25 mouse cellular contexts compared by ENCODE assay signal in the genomic region with DNA sequence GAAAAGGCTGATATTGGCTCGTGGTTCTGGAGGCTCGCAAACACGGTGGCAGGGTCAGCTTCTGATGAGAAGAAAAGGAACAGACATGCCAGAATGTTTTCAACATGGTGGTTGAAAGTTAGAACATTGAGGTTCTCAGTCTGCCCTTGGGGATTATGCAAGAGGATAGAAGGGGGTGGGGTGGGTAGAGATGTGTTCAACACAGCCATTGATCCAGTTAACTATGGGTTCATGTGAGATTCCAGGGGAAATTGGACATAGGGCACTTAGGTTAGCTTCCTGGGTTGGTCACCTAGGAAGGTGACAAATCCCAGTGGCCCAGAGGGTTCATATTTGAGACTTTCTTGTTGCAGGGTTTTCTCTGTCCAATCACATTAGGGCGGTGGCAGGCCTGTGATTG.
"Had no signal": no experiment of that assay in that cellular context is flagged by ENCODE, and none has a peak within 500 bp of the region (broad histone marks: within the 10 kb centered on the region; RNA-seq: fewer than 3 reads in every experiment).

No protein-coding gene starts in this region.

- H3K9ac ChIP-seq: heart, embryonic 13.5 days; heart, embryonic 15.5 days; hindbrain, embryonic 13.5 days; hindbrain, embryonic 15.5 days; kidney, embryonic 15.5 days; limb, embryonic 13.5 days; limb, embryonic 15.5 days had no signal

- ATAC-seq: hindbrain, postnatal 0 days; intestine, embryonic 16.5 days had no signal

- DNase-seq: gastrocnemius, postnatal 14 days; gastrocnemius, postnatal 36 days; heart, adult 11 months; heart, adult 2 months; heart, postnatal 14 days; heart, postnatal 36 days; kidney, adult 11 months; kidney, adult 2 months; kidney, adult 9 months; kidney, postnatal 14 days; kidney, postnatal 36 days; layer of hippocampus, adult 9-11 months; layer of hippocampus, postnatal 36 days; left cerebral cortex, postnatal 4 days had no signal

- H3K36me3 ChIP-seq: heart, embryonic 13.5 days; heart, embryonic 15.5 days; hindbrain, embryonic 13.5 days; hindbrain, embryonic 15.5 days; kidney, embryonic 15.5 days; limb, embryonic 13.5 days; limb, embryonic 15.5 days had no signal

- H3K27ac ChIP-seq: heart, adult 2 months; heart, embryonic 15.5 days; hindbrain, embryonic 13.5 days; hindbrain, embryonic 15.5 days; hindbrain, postnatal 0 days; kidney, embryonic 15.5 days; kidney, postnatal 0 days had no signal

- H3K27me3 ChIP-seq: heart, embryonic 13.5 days; heart, embryonic 15.5 days; hindbrain, embryonic 15.5 days had no signal

- H3K9me3 ChIP-seq: heart, embryonic 13.5 days; heart, embryonic 15.5 days; hindbrain, embryonic 13.5 days; hindbrain, embryonic 15.5 days; kidney, embryonic 15.5 days; limb, embryonic 13.5 days; limb, embryonic 15.5 days had no signal

- H3K4me3 ChIP-seq: heart, adult 2 months; heart, embryonic 13.5 days; heart, embryonic 15.5 days; hindbrain, embryonic 13.5 days; hindbrain, embryonic 15.5 days; kidney, embryonic 15.5 days; limb, embryonic 13.5 days; limb, embryonic 15.5 days had no signal

- H3K4me2 ChIP-seq: heart, embryonic 11.5 days; heart, embryonic 13.5 days; heart, embryonic 15.5 days; hindbrain, embryonic 13.5 days; hindbrain, embryonic 15.5 days; kidney, embryonic 15.5 days; limb, embryonic 13.5 days; limb, embryonic 15.5 days had no signal
